Mouse (Mus musculus): ENCODE measurements around the gene Znhit6. TPM values are rescaled to one million over a fixed set of nuclear protein-coding genes. Genes with fewer than 3 reads are reported as not detected.

The Znhit6 gene
- polyA plus RNA-seq, 1 experiment from 2014 or later, result 55.9 TPM

- in situ Hi-C loops (cut with MboI; ENCODE audit: low pct_unique_long_range_greater_than_20kb), result no loop called here
- CTCF ChIA-PET, result interaction anchor here (0.7 to 1.8 kb wide), 2 partner anchors 37 to 136 kb away, joined by 3 to 5 read pairs; no protein-coding TSS in a partner anchor
- ATAC-seq (no peak), DNase-seq (ENCODE audit: low read depth, low spot score) (no peak)
- POLR2A ChIA-PET, result interaction anchor here (0.9 to 1.6 kb wide), 2 partner anchors 9 to 36 kb away, joined by 3 read pairs; partner anchors contain the start of gene Ccn1
- no peaks in the 10 kb centered on the region for H3K27me3 ChIP-seq
- no peak for TF ChIP-seq CTCF (IDR thresholded peaks at IDR 0.05)
These were observed 64.6 kb downstream of the Znhit6 start for GRCm38 (mm10) chr3:145640583-145640982.

GRCm38 (mm10) chr3:145641036-145641685 is 65.2 kb downstream of the Znhit6 start:
- in situ Hi-C loops (cut with MboI; ENCODE audit: low pct_unique_long_range_greater_than_20kb), result no loop called here
- DNase-seq (ENCODE audit: low read depth, low spot score) (no peak), ATAC-seq (no peak)
- H3K27me3 ChIP-seq, result no peaks in the 10 kb centered on the region
- TF ChIP-seq CTCF (IDR thresholded peaks at IDR 0.05), result no peak
- CTCF ChIA-PET, result interaction anchor here (0.7 kb wide), 1 partner anchor 136 kb away, joined by 3 read pairs; no protein-coding TSS in a partner anchor
- POLR2A ChIA-PET, result interaction anchor here (0.9 to 1.6 kb wide), 2 partner anchors 8 to 37 kb away, joined by 3 read pairs; partner anchors contain the start of gene Ccn1

- in situ Hi-C loops (cut with MboI; ENCODE audit: low pct_unique_long_range_greater_than_20kb), result no loop called here
- no peak for TF ChIP-seq CTCF (IDR thresholded peaks at IDR 0.05)
- H3K27me3 ChIP-seq, result no peaks in the 10 kb centered on the region
- ATAC-seq, result no peak
- CTCF ChIA-PET, result interaction anchor here (1.2 to 3.4 kb wide), 4 partner anchors 8 to 268 kb away, joined by 3 to 14 read pairs (median 4); no protein-coding TSS in a partner anchor
- POLR2A ChIA-PET, result interaction anchor here (1.0 kb wide), 1 partner anchor 9 kb away, joined by 3 read pairs; no protein-coding TSS in a partner anchor
- no peak for DNase-seq (ENCODE audit: low read depth, low spot score)
These were observed 65.9 kb downstream of the Znhit6 start for GRCm38 (mm10) chr3:145641878-145642277.

DNA sequence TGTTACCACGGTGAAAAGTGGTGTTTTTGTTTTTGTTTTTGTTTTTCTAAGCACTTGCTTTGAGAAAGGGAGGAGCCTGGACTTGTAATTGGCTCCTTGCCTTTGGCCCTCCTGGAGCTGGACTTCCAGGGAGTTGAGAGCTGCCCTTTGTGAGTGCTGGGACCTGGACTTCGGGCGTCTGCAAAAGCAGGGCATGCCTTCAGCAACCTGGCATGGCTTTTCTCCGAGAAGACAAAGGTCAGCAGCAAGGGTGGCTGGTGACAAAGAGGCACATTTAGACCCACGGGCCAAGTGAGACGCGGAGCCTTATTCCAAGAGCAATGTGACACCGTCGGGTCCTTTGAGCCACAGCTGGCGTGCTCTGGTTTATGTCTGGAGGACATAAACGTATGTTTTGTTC is 66.9 kb downstream of the Znhit6 start:
- in situ Hi-C loops (cut with MboI; ENCODE audit: low pct_unique_long_range_greater_than_20kb), result no loop called here
- ChIA-PET CTCF (interaction anchor here (1.1 to 3.4 kb wide), 5 partner anchors 9 to 267 kb away, joined by 3 to 14 read pairs (median 3); no protein-coding TSS in a partner anchor), POLR2A (interaction anchor here (1.0 to 4.8 kb wide), 2 partner anchors 8 kb away, joined by 3 to 29 read pairs; no protein-coding TSS in a partner anchor)
- no peaks in the 10 kb centered on the region for H3K27me3 ChIP-seq
- ATAC-seq, result no peak
- DNase-seq (ENCODE audit: low read depth, low spot score), result no peak
- no peak for TF ChIP-seq CTCF (IDR thresholded peaks at IDR 0.05)

DNA sequence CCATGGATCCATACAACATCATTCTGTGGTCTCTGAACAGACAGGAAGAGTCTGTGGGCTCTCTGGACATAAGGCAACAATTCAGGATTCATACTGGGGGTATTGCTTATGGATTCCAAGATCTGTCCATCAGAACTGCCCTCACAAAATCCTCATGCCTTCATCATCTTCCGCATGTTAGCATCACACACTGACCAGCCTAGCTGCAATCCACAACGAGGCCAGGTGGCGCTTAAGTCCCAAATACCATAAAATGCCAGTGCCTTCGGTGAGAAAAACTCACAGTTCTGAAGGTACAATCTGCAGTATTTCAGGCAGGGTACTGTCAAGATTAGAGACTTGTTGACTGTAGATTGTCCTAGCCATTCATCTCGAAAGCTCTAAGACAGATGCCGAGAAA is 69.5 kb downstream of the Znhit6 start:
- H3K27me3 ChIP-seq, result no peaks in the 10 kb centered on the region
- TF ChIP-seq CTCF (IDR thresholded peaks at IDR 0.05), result no peak
- DNase-seq (ENCODE audit: low read depth, low spot score), result no peak
- POLR2A ChIA-PET, result interaction anchor here (1.2 to 4.8 kb wide), 4 partner anchors 10 to 242 kb away, joined by 3 to 29 read pairs (median 8); no protein-coding TSS in a partner anchor
- CTCF ChIA-PET, result interaction anchor here (1.0 to 2.0 kb wide), 7 partner anchors 22 to 84 kb away, joined by 3 to 8 read pairs (median 3); no protein-coding TSS in a partner anchor
- in situ Hi-C loops (cut with MboI; ENCODE audit: low pct_unique_long_range_greater_than_20kb), result loop anchor here (5.0 kb wide), 1 partner anchor 53 kb away; no protein-coding TSS in a partner anchor
- ATAC-seq, result peak; percentile 9

DNA sequence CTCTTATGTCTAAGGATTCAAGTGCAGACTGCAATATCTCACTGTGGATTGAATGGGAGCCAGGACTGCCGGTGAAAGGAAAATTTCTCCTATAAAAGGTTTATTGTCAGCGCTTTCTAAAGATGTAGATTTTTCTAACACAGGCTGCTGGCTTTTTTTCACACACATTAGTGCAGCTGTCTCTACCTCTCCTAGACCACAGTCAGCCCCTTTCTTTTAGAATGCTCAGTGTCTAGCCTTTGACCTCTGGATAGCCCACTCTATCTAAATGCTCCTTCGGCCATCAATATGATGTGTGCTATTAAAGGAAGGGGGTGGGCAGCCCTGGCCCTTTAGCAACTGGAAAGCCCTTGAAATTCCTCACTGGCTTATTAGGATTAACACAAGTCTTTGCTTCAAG is 70.0 kb downstream of the Znhit6 start:
- in situ Hi-C loops (cut with MboI; ENCODE audit: low pct_unique_long_range_greater_than_20kb), result loop anchor here (5.0 kb wide), 1 partner anchor 54 kb away; no protein-coding TSS in a partner anchor
- ATAC-seq, result peak; percentile 36
- DNase-seq (ENCODE audit: low read depth, low spot score), result no peak
- H3K27me3 ChIP-seq, result no peaks in the 10 kb centered on the region
- POLR2A ChIA-PET, result interaction anchor here (0.5 to 4.8 kb wide), 10 partner anchors 11 to 263 kb away, joined by 3 to 29 read pairs (median 4); partner anchors contain the start of gene Ddah1
- CTCF ChIA-PET, result interaction anchor here (0.7 to 1.8 kb wide), 7 partner anchors 8 to 62 kb away, joined by 3 to 7 read pairs (median 3); no protein-coding TSS in a partner anchor
- TF ChIP-seq CTCF (IDR thresholded peaks at IDR 0.05), result no peak

DNA sequence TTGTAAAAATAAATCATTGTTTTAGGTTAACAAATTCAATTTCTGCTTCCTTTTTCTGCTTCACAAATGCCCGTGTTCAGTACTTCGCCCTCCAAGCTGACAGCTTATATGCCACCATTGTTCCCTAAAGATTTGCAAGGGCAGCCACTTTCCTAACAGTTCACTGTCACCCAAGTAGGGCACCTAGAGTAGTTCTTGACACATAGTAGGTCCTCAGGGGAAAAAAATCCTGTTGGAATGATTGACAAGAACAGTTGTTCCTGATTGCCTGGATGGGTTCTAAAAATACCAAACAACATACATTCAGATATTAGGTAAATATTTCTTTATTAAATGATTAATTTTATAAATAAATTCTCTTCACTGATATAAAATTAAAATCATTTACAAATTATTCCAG is 70.7 kb downstream of the Znhit6 start:
- no peaks in the 10 kb centered on the region for H3K27me3 ChIP-seq
- POLR2A ChIA-PET, result interaction anchor here (0.6 to 4.8 kb wide), 9 partner anchors 12 to 254 kb away, joined by 3 to 29 read pairs (median 4); partner anchors contain the start of gene Ddah1

GRCm38 (mm10) chr3:145647416-145647815 is 71.4 kb downstream of the Znhit6 start:
- TF ChIP-seq CTCF (IDR thresholded peaks at IDR 0.05), result no peak
- ATAC-seq (peak; percentile 0), DNase-seq (ENCODE audit: low read depth, low spot score) (peak; percentile 61)
- no peaks in the 10 kb centered on the region for H3K27me3 ChIP-seq
- ChIA-PET CTCF (interaction anchor here (1.1 to 2.7 kb wide), 5 partner anchors 9 to 84 kb away, joined by 3 to 13 read pairs (median 7); no protein-coding TSS in a partner anchor), POLR2A (interaction anchor here (1.1 to 4.8 kb wide), 4 partner anchors 12 to 62 kb away, joined by 3 to 29 read pairs (median 12); no protein-coding TSS in a partner anchor)
- in situ Hi-C loops (cut with MboI; ENCODE audit: low pct_unique_long_range_greater_than_20kb), result loop anchor here (5.0 kb wide), 1 partner anchor 55 kb away; no protein-coding TSS in a partner anchor

More for the DNA sequence above, 70.7 kb downstream of the Znhit6 start:
- in situ Hi-C loops (cut with MboI; ENCODE audit: low pct_unique_long_range_greater_than_20kb), result loop anchor here (5.0 kb wide), 1 partner anchor 54 kb away; no protein-coding TSS in a partner anchor
- no peak for DNase-seq (ENCODE audit: low read depth, low spot score)
- no peak for TF ChIP-seq CTCF (IDR thresholded peaks at IDR 0.05)
- peak; percentile 1 for ATAC-seq
- CTCF ChIA-PET, result interaction anchor here (0.7 to 1.6 kb wide), 6 partner anchors 9 to 85 kb away, joined by 3 to 7 read pairs (median 3); no protein-coding TSS in a partner anchor

- ATAC-seq (no peak), DNase-seq (ENCODE audit: low read depth, low spot score) (peak; percentile 55)
- ChIA-PET CTCF (interaction anchor here (0.7 to 2.7 kb wide), 13 partner anchors 10 to 258 kb away, joined by 3 to 15 read pairs (median 5); no protein-coding TSS in a partner anchor), POLR2A (interaction anchor here (0.7 to 5.2 kb wide), 22 partner anchors 8 to 257 kb away, joined by 3 to 51 read pairs (median 4); partner anchors contain the start of gene Ddah1)
- no peaks in the 10 kb centered on the region for H3K27me3 ChIP-seq
- in situ Hi-C loops (cut with MboI; ENCODE audit: low pct_unique_long_range_greater_than_20kb), result loop anchor here (5.0 kb wide), 1 partner anchor 56 kb away; no protein-coding TSS in a partner anchor
- TF ChIP-seq CTCF (IDR thresholded peaks at IDR 0.05), result no peak
These were observed 72.3 kb downstream of the Znhit6 start for GRCm38 (mm10) chr3:145648097-145648931.

Measured in Patski (cell line).